Mouse (Mus musculus) E14TG2a.4 (cell line): ENCODE data around the gene Fgf15.

Experiments
- H3K27me3 ChIP-seq: 2 replicates; pipeline ENCODE4 v1.6.1; 2014; ENCODE audit warnings: low read length, control low read depth; ENCODE audit not compliant: insufficient read depth
- H3K36me3 ChIP-seq: 2 replicates; pipeline ENCODE4 v1.6.1; 2014; ENCODE audit warnings: low read length, control low read depth; ENCODE audit not compliant: insufficient read depth
- H3K4me1 ChIP-seq: replicated peaks from 2 replicates; pipeline ENCODE4 v1.6.1; 2014; ENCODE audit warnings: low read depth, low read length, control low read depth
- H3K4me3 ChIP-seq: replicated peaks from 2 replicates; pipeline ENCODE4 v1.5.1; 2014; ENCODE audit warnings: mild to moderate bottlenecking, low read length
- H3K9me3 ChIP-seq: 2 replicates; pipeline ENCODE4 v1.6.1; 2014; ENCODE audit warnings: low read length, control low read depth
- CTCF ChIP-seq: conservative IDR thresholded peaks from 2 replicates; pipeline ENCODE4 v1.5.1; 2014; ENCODE audit warnings: low read length
- NANOG ChIP-seq: IDR thresholded peaks from 2 replicates; pipeline ENCODE4 v1.6.1; 2014; ENCODE audit warnings: borderline replicate concordance, low read length, mixed read lengths
- POU5F1 ChIP-seq: IDR thresholded peaks from 2 replicates; pipeline ENCODE4 v1.6.1; 2014; ENCODE audit warnings: low read length, borderline replicate concordance

The Fgf15 gene

DNA sequence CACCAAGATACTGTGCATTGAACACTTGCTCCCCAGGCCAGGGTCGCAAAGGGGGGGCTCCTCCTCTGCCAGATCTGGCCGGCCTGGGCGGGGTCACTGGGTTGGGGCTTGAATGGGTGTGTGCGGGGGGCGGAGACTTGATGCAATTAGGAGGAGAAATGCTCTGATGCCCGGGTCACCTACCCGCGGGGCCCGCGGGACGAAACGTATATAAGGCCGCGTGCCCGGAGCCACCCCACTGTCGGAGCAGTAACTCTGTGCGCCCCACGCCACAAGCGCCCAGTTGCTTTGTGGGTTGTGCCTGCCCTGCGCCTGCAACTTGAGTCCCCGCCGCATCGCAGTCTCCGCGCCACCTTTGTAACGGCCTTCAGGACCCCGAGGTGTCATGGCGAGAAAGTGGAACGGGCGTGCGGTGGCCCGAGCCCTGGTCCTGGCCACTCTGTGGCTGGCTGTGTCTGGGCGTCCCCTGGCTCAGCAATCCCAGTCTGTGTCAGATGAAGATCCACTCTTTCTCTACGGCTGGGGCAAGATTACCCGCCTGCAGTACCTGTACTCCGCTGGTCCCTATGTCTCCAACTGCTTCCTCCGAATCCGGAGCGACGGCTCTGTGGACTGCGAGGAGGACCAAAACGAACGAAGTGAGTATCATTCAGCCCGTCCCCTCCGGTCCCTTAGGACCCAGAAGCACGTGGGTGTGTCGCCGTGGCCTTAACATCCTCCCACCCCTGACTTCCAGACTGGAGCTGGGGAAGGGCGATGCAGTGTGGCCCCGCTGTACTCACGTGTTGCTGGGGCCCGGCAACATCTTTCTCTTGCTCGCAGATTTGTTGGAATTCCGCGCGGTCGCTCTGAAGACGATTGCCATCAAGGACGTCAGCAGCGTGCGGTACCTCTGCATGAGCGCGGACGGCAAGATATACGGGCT is at the start of gene Fgf15:
Fgf15 (plus strand) TSS at position 238 of the 925 bp plus-strand sequence.
- Histone ChIP-seq H3K4me3 (peak within 1 kb of the TSS; percentile 79), H3K27me3 (peaks cover 35% of the 10 kb centered on the region), H3K36me3 (peaks cover 22% of the 10 kb centered on the region), H3K9me3 (no peaks in the 10 kb centered on the region), H3K4me1 (peaks cover 82% of the 10 kb centered on the region)
- TF ChIP-seq POU5F1 (no peak), NANOG (no peak), CTCF (no peak)

GRCm38 (mm10) chr7:144847067-144847466 is 49.3 kb upstream of the Fgf15 start, which contains the start of gene Fgf4:
TSS of gene Fgf4 (plus strand) at chr7:144847367.
- 0 out of 2 replicates have a peak within 1 kb of the TSS, but pooled peaks have one; percentile 4 for H3K4me3 ChIP-seq
- peaks cover 12% of the 10 kb centered on the region for H3K27me3 ChIP-seq
- TF ChIP-seq CTCF (no peak), NANOG (no peak), POU5F1 (no peak)
- peaks cover 82% of the 10 kb centered on the region for H3K4me1 ChIP-seq
- H3K9me3 ChIP-seq = no peaks in the 10 kb centered on the region
- peaks cover 11% of the 10 kb centered on the region; the same call in 1 of the 2 replicates for H3K36me3 ChIP-seq

- H3K4me3 ChIP-seq = peak overlapping the region; percentile 41
- H3K9me3 ChIP-seq = no peaks in the 10 kb centered on the region
- H3K36me3 ChIP-seq = peaks cover 7% of the 10 kb centered on the region; the same call in 1 of the 2 replicates
- peaks cover 94% of the 10 kb centered on the region for H3K4me1 ChIP-seq
- H3K27me3 ChIP-seq = no peaks in the 10 kb centered on the region
- no peak for TF ChIP-seq POU5F1
- peak; percentile 58 for TF ChIP-seq NANOG
- TF ChIP-seq CTCF = peak; percentile 29; the same call in 1 of the 2 replicates
Measured at GRCm38 (mm10) chr7:144851321-144851720, 45.0 kb upstream of the Fgf15 start.

DNA sequence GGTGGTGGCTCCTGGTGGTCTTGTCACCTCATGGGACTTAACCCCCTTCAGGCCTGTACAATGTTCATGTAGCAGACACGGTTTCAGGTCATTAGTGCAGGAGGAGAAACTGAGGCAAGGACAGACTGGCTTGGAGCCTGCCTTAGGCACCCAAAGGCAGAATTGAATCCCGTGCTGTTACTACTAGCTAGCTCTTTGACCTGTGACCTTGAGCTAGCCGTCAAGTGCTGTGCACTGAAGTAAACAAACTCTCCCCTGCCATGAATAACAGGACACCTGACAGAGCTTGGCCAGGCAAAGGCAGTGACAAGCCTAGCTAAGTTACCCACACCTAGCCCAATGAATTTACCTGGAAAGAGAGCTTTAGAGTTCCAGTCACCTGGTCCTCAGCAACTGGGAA is 41.4 kb upstream of the Fgf15 start:
- Histone ChIP-seq H3K9me3 (no peaks in the 10 kb centered on the region), H3K27me3 (no peaks in the 10 kb centered on the region), H3K4me1 (peaks cover 94% of the 10 kb centered on the region), H3K36me3 (peaks cover 4% of the 10 kb centered on the region; the same call in 1 of the 2 replicates), H3K4me3 (peak overlapping the region; percentile 70)
- TF ChIP-seq NANOG (no peak), POU5F1 (no peak)

DNA sequence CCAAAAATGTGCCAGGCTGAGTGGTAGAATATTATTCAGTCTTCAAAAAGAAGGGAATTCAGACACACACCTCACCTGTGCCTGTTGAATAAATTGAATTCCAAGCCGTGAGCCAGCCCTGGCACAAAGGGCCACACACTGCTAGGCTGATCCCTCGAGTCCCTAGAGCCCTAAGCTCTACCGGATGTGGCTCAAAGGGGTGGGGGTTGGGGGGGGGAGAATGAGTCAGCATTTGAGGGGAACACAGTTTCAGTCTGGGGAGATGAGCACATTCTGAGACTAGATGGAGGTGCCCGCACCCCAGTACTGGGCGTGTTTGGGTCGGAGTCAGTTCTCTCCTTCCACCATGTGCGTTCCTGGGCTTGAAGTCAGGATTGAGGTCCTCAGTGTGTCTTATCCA is 39.2 kb upstream of the Fgf15 start:
- no peaks in the 10 kb centered on the region for H3K9me3 ChIP-seq
- peaks cover 82% of the 10 kb centered on the region for H3K4me1 ChIP-seq
- peaks cover 7% of the 10 kb centered on the region for H3K36me3 ChIP-seq
- peak overlapping the region; percentile 70 for H3K4me3 ChIP-seq
- H3K27me3 ChIP-seq = no peaks in the 10 kb centered on the region
- TF ChIP-seq CTCF = no peak
- no peak for TF ChIP-seq POU5F1
- TF ChIP-seq NANOG = no peak

- H3K36me3 ChIP-seq = peaks cover 14% of the 10 kb centered on the region
- no peaks in the 10 kb centered on the region for H3K27me3 ChIP-seq
- peak overlapping the region; percentile 70; the same call in 1 of the 2 replicates for H3K4me3 ChIP-seq
- no peaks in the 10 kb centered on the region for H3K9me3 ChIP-seq
- peaks cover 77% of the 10 kb centered on the region for H3K4me1 ChIP-seq
- TF ChIP-seq CTCF (no peak), POU5F1 (no peak), NANOG (no peak; the same call in 1 of the 2 replicates)
Measured at GRCm38 (mm10) chr7:144857826-144858342, 38.4 kb upstream of the Fgf15 start.

GRCm38 (mm10) chr7:144858702-144859101 is 37.6 kb upstream of the Fgf15 start:
- Histone ChIP-seq H3K36me3 (peaks cover 22% of the 10 kb centered on the region), H3K27me3 (no peaks in the 10 kb centered on the region), H3K4me3 (no peak overlapping the region; the same call in 1 of the 2 replicates), H3K4me1 (peaks cover 73% of the 10 kb centered on the region), H3K9me3 (no peaks in the 10 kb centered on the region)
- no peak for TF ChIP-seq CTCF
- no peak for TF ChIP-seq POU5F1
- TF ChIP-seq NANOG = no peak

DNA sequence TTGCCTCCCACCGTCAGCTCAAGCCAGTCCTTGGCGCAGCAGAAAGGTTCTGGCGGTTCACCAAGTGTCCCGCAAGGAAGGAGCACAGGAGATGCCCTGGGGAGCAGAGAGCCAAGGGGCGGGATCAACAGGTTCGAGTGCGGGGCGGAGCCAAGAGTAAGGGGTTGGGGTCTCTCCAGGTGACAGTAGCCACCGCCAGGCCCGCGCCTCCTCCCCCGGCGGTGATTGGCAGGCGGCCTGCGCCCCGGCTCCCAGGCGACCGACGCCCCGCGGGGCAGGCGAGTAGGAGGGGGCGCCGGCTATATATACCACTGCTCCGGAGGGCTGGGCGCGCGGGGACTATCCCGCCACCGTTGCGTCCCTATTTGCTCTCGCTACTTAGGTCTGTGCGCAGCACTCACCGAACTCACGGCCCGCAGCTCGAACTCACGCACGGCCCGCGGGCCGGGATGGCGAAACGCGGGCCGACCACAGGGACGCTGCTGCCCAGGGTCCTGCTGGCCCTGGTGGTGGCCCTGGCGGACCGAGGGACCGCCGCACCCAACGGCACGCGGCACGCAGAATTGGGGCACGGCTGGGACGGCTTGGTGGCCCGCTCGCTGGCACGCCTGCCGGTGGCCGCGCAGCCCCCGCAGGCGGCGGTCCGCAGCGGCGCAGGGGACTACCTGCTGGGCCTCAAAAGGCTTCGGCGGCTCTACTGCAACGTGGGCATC is 35.1 kb upstream of the Fgf15 start:
- TF ChIP-seq POU5F1 = no peak
- no peak for TF ChIP-seq NANOG
- no peak for TF ChIP-seq CTCF
- no peaks in the 10 kb centered on the region for H3K9me3 ChIP-seq
- H3K4me1 ChIP-seq = peaks cover 72% of the 10 kb centered on the region
- peak overlapping the region; percentile 95 for H3K4me3 ChIP-seq
- H3K36me3 ChIP-seq = peaks cover 45% of the 10 kb centered on the region
- H3K27me3 ChIP-seq = no peaks in the 10 kb centered on the region
